Mouse (Mus musculus) neural tube, embryonic 14.5 days (tissue): ENCODE results near the gene Lsm6. TPM values are rescaled to one million over a fixed set of nuclear protein-coding genes. Genes with fewer than 3 reads are reported as not detected.

Experiments used
- ATAC-seq: fragments of 200-750 bp; cut with Nextera tagmentation; 2 replicates; pipeline ENCODE4 v1.8.0; 2017; ENCODE audit warnings: low read depth, mild to moderate bottlenecking, moderate TSS enrichment, moderate library complexity
- H3K27ac ChIP-seq: fragments of 300-500 bp; sonication (generic); 2 replicates; pipeline ENCODE4 v1.5.1; 2014; ENCODE audit warnings: low read depth, mild to moderate bottlenecking, control low read depth, low read length, moderate library complexity, mixed read lengths
- H3K27me3 ChIP-seq: fragments of 300-500 bp; sonication (generic); 2 replicates; pipeline ENCODE4 v1.6.1; 2014; ENCODE audit warnings: low read length; ENCODE audit not compliant: control insufficient read depth, insufficient read depth
- H3K36me3 ChIP-seq: fragments of 300-500 bp; sonication (generic); 2 replicates; pipeline ENCODE4 v1.6.1; 2014; ENCODE audit warnings: low read length, mixed read lengths; ENCODE audit not compliant: control insufficient read depth, insufficient read depth
- H3K4me1 ChIP-seq: fragments of 300-500 bp; sonication (generic); 2 replicates; pipeline ENCODE4 v1.6.1; 2014; ENCODE audit warnings: low read length; ENCODE audit not compliant: control insufficient read depth, insufficient read depth
- H3K4me2 ChIP-seq: fragments of 300-500 bp; sonication (generic); 2 replicates; pipeline ENCODE4 v1.6.1; 2014; ENCODE audit warnings: mild to moderate bottlenecking, low read depth, low read length, control low read depth
- H3K4me3 ChIP-seq: fragments of 300-500 bp; sonication (generic); 2 replicates; pipeline ENCODE4 v1.5.1; 2014; ENCODE audit warnings: low read depth, low read length, control low read depth, mixed read lengths
- H3K9ac ChIP-seq: fragments of 300-500 bp; sonication (generic); replicated peaks from 2 replicates; pipeline ENCODE4 v1.6.1; 2014; ENCODE audit warnings: low read depth, mild to moderate bottlenecking, control low read depth, low read length, mixed read lengths
- H3K9me3 ChIP-seq: fragments of 300-500 bp; sonication (generic); 2 replicates; pipeline ENCODE4 v1.6.1; 2016; ENCODE audit warnings: low read length; ENCODE audit not compliant: control insufficient read depth
- WGBS: fragments of 180-500 bp; shearing (Covaris S2); extraction: QIAGEN DNeasy Blood & Tissue Kit; methylation state at CpG from one replicate; pipeline ENCODE4 v1.1.7; 2014; 5-methylcytosine and 5-hydroxymethylcytosine counted together
- polyA plus RNA-seq: library from polyadenylated mRNA; unstranded; fragments of >200 nt; fragmentation: Nextera tagmentation; extraction: Ambion mirVana; gene quantifications from 2 replicates; pipeline ENCODE4 v1.2.1, GENCODE M21; 2014

The Lsm6 gene
- 128 and 142 TPM in 2 replicates for polyA plus RNA-seq

DNA sequence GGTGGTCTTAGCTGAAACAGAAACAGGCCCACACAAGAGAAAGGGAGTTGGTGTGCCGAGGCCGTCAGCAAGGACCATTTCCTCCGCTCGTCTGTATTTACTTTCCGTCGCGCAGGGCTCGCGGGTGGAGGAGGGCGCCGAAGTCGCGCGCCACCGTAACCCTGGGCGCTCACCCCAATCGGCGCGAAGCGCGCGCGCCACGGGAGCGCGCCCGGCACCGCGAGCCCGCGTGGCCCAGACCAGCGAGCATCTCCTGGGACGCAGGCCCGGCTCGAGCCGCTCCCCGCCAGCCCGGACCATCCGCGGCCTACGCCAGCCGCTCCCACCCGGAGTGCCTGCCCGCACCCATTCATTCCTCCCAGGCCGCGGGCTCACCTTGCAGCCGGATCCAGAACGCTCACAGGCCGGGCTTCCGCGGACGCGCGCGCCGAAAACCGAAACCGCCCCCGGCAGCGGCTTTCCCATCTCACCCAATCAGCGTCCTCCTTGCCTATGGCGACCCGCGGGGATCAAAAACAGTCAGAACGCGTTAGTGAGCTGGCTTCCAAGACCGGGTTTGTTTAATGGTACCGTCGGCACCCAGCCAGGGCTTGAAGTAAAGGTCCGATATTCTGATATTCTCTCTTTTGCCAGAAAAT lies at the start of gene Lsm6:
Gene Lsm6, minus strand, starts transcription at position 468 of the 638 bp plus-strand sequence.
- Histone ChIP-seq H3K4me1 (peaks cover 2% of the 10 kb centered on the region; the same call in 1 of the 2 replicates), H3K36me3 (no peaks in the 10 kb centered on the region), H3K4me3 (peak within 1 kb of the TSS; percentile 78), H3K9ac (peak within 1 kb of the TSS; percentile 89), H3K27ac (peak within 1 kb of the TSS; percentile 97), H3K4me2 (peak within 1 kb of the TSS; percentile 56), H3K9me3 (no peaks in the 10 kb centered on the region), H3K27me3 (no peaks in the 10 kb centered on the region)
- peak; percentile 94 for ATAC-seq
- under 1% methylated on average over 69 of the region's 70 CpGs for WGBS

DNA sequence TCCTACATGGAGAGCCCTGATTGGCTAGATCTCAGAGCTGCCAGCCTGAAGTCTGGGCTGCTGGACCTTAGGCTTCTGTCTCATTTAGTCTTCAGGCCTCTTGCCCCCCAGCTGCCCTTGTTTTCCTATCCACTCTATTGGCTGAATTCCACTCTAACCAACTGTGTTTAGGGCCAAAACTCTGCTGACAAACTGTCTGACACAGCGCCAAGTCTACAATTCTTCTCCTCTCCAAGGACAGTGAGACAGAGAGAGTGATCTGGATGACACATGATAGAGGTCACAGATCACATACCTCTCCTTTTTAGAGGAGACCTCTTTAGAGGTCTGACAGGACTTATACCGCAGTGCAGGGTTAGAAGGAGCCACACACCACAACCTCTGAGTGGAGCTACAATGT lies 46.1 kb upstream of the Lsm6 start:
- H3K9ac ChIP-seq, result no peak overlapping the region
- WGBS, result 84% methylated on average over 2 of the region's 2 CpGs
- H3K27ac ChIP-seq, result no peak overlapping the region
- no peaks in the 10 kb centered on the region for H3K4me1 ChIP-seq
- H3K4me2 ChIP-seq, result no peak overlapping the region
- ATAC-seq, result no peak
- H3K27me3 ChIP-seq, result no peaks in the 10 kb centered on the region
- no peaks in the 10 kb centered on the region for H3K9me3 ChIP-seq
- no peaks in the 10 kb centered on the region for H3K36me3 ChIP-seq
- no peak overlapping the region for H3K4me3 ChIP-seq

DNA sequence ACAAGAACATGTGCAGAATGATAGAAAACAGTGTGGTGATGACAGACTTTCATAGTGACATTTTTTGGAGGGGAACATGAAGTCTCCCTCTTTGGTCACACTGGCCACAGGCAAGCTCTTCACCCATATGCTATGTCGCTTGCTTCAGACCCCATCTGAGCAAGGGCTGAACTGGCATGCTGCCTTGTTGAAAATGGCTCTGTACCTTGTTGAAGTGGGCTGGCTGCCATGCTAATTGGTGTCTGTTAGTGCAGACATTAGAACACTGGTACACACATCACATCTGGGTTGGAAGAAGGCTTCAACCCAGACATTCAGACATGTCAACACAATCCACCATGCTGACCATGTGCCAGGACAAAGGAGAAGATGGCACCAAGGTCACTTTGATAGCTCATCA lies 42.1 kb upstream of the Lsm6 start:
- no peak for ATAC-seq
- Histone ChIP-seq H3K27ac (no peak overlapping the region), H3K9ac (no peak overlapping the region), H3K36me3 (no peaks in the 10 kb centered on the region), H3K4me3 (no peak overlapping the region), H3K4me2 (no peak overlapping the region), H3K9me3 (no peaks in the 10 kb centered on the region), H3K4me1 (no peaks in the 10 kb centered on the region), H3K27me3 (no peaks in the 10 kb centered on the region)
- 80% methylated on average over 1 of the region's 1 CpGs for WGBS

DNA sequence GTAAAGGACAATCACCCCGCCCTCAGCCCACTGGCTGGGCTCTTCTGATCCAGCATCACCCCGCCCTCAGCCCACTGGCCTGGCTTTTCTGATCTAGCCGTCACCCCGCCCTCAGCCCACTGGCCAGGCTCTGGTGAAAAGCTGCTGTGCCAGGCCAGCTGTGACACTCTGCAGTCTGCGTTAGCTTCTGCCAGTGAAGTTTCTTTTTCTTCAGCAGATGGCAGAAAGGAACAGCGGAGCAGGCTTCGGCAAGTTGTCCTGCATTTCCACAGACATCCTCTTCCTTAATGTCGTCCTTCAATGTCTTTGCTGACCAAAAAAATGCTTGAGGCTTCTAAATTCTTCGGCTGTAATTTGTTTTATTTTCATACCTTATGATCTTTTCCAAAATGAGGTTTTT lies 41.1 kb upstream of the Lsm6 start:
- Histone ChIP-seq H3K9me3 (no peaks in the 10 kb centered on the region), H3K27me3 (no peaks in the 10 kb centered on the region), H3K36me3 (no peaks in the 10 kb centered on the region), H3K27ac (no peak overlapping the region), H3K9ac (no peak overlapping the region), H3K4me1 (no peaks in the 10 kb centered on the region), H3K4me2 (no peak overlapping the region), H3K4me3 (no peak overlapping the region)
- WGBS, result 80% methylated on average over 9 of the region's 9 CpGs
- no peak for ATAC-seq

DNA sequence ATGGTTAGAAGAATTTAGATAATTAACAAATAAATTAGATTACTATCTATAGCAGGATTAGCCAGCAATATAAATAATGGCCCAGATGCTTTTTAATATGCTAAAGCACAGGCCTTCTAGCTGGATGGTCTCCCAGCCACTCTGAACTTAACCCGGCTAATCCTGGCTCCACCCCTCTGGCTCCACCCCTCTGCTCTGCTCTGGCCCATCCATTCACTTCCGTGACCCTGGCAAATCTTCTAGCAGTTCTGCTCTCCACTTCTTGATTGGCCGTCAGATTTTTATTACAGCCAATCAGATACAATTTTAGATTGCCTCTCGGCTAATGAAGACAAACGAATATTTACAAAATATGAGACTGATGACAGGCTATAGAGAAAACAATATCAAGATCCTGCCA lies 39.8 kb upstream of the Lsm6 start:
- no peaks in the 10 kb centered on the region for H3K27me3 ChIP-seq
- H3K4me1 ChIP-seq, result no peaks in the 10 kb centered on the region
- no peak for ATAC-seq
- H3K4me2 ChIP-seq, result no peak overlapping the region
- H3K36me3 ChIP-seq, result no peaks in the 10 kb centered on the region
- H3K4me3 ChIP-seq, result no peak overlapping the region
- 62% methylated on average over 5 of the region's 5 CpGs for WGBS
- no peak overlapping the region for H3K27ac ChIP-seq
- H3K9me3 ChIP-seq, result no peaks in the 10 kb centered on the region
- no peak overlapping the region for H3K9ac ChIP-seq

DNA sequence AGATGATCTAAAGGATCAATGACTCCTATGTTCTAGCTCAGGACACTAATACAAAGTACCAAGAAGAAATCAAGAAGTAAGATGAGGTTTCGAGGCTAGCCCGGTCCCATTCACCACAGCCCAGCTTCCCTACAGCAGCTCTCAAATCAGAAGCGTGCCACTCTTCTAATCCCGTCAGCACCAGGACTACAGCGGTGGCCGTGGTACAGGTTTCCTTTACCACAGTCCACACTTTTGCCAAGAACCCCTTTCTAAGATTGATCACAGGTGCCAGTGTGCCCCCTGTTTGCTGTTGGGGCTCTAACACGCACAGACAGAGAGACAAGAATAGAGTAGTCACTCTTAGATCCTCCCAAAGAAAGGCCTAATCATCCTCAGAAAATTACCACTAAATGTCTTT lies 36.5 kb upstream of the Lsm6 start:
- H3K36me3 ChIP-seq, result no peaks in the 10 kb centered on the region
- H3K9me3 ChIP-seq, result no peaks in the 10 kb centered on the region
- no peak overlapping the region for H3K9ac ChIP-seq
- H3K27me3 ChIP-seq, result no peaks in the 10 kb centered on the region
- no peak overlapping the region for H3K27ac ChIP-seq
- WGBS, result 96% methylated on average over 7 of the region's 7 CpGs
- no peaks in the 10 kb centered on the region for H3K4me1 ChIP-seq
- ATAC-seq, result no peak
- no peak overlapping the region for H3K4me3 ChIP-seq
- no peak overlapping the region for H3K4me2 ChIP-seq

DNA sequence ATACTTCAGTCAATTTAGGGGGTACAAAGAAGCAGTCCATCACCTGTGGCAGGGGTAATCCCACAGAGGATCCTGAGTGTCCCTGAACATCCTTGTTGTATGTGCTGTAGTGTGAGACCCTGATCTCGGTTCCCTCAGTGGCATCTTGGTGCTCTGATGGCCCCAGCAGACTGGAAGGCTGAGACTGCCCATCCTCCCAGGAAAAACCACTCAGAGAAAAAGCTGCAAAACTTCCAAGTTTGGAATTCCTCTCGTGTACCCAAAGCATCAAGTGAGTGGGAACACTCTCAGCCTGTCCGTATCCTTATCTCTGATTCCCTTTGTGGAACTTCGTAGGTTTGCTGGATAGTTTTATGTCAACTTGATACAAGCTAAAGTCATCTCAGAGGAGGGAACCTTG lies 31.3 kb upstream of the Lsm6 start:
- H3K4me2 ChIP-seq, result no peak overlapping the region
- H3K4me1 ChIP-seq, result no peaks in the 10 kb centered on the region
- H3K27me3 ChIP-seq, result no peaks in the 10 kb centered on the region
- ATAC-seq, result no peak
- no peaks in the 10 kb centered on the region for H3K36me3 ChIP-seq
- no peak overlapping the region for H3K9ac ChIP-seq
- WGBS, result 82% methylated on average over 4 of the region's 4 CpGs
- no peak overlapping the region for H3K4me3 ChIP-seq
- no peaks in the 10 kb centered on the region; the same call in 1 of the 2 replicates for H3K9me3 ChIP-seq
- H3K27ac ChIP-seq, result no peak overlapping the region

GRCm38 (mm10) chr8:78847240-78847639 lies 26.3 kb upstream of the Lsm6 start:
- H3K4me2 ChIP-seq, result no peak overlapping the region
- H3K27me3 ChIP-seq, result no peaks in the 10 kb centered on the region
- H3K9ac ChIP-seq, result no peak overlapping the region
- no peaks in the 10 kb centered on the region for H3K36me3 ChIP-seq
- H3K4me1 ChIP-seq, result no peaks in the 10 kb centered on the region
- no peak overlapping the region for H3K27ac ChIP-seq
- no peaks in the 10 kb centered on the region; the same call in 1 of the 2 replicates for H3K9me3 ChIP-seq
- 90% methylated on average over 3 of the region's 3 CpGs for WGBS
- no peak for ATAC-seq
- no peak overlapping the region for H3K4me3 ChIP-seq

DNA sequence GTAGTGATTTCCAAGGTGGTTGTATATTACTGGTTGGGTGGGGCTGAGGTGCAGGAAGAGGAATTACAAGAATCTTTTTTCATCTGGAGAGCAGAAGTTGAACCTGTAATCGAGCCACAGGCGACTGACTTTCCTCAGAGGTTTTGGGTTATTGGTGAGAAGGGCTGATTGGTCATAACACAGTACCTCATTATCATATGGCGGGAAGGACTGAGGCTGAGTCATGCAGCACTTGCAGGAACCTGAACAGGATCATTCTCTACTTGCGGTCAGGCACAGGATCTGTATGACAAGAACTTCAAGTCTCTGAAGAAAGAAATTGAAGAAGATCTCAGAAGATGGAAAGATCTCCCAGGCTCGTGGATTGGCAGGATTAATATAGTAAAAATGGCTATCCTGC lies 23.6 kb upstream of the Lsm6 start:
- no peaks in the 10 kb centered on the region for H3K9me3 ChIP-seq
- WGBS, result 91% methylated on average over 5 of the region's 5 CpGs
- H3K9ac ChIP-seq, result no peak overlapping the region
- no peaks in the 10 kb centered on the region for H3K36me3 ChIP-seq
- no peak overlapping the region for H3K27ac ChIP-seq
- H3K4me3 ChIP-seq, result no peak overlapping the region
- no peaks in the 10 kb centered on the region for H3K4me1 ChIP-seq
- no peaks in the 10 kb centered on the region for H3K27me3 ChIP-seq
- no peak for ATAC-seq
- H3K4me2 ChIP-seq, result no peak overlapping the region
